Mouse (Mus musculus): Measurements from ENCODE around the gene Mknk2.
A peak's percentile ranks its signal among the peaks of the same experiment; 100 is the strongest.
"Not testable (repeated sequence)": the region's sequence is repeated elsewhere in the genome, so short reads cannot be mapped to it uniquely, and the experiment has no call there.

Gene Mknk2

GRCm38 (mm10) chr10:80649910-80650309 is 28.0 kb downstream of the Mknk2 start:
- DNase-seq (ENCODE audit: low spot score) = not testable (repeated sequence)

GRCm38 (mm10) chr10:80646936-80647335 is 31.0 kb downstream of the Mknk2 start:
- no peak for DNase-seq (ENCODE audit: low spot score)

- DNase-seq (ENCODE audit: low spot score) = no peak
Measured at GRCm38 (mm10) chr10:80635345-80635744, 42.6 kb downstream of the Mknk2 start.

GRCm38 (mm10) chr10:80628925-80629324 is 49.0 kb downstream of the Mknk2 start:
- DNase-seq (ENCODE audit: low spot score) = no peak

- no peak for DNase-seq (ENCODE audit: low spot score)
Measured at GRCm38 (mm10) chr10:80627685-80628084, 50.2 kb downstream of the Mknk2 start.

GRCm38 (mm10) chr10:80625764-80626163 is 52.1 kb downstream of the Mknk2 start:
- no peak for DNase-seq (ENCODE audit: low spot score)

- DNase-seq (ENCODE audit: low spot score) = no peak
Measured at GRCm38 (mm10) chr10:80623457-80624191, 54.3 kb downstream of the Mknk2 start.

- DNase-seq (ENCODE audit: low spot score) = no peak
Measured at GRCm38 (mm10) chr10:80622661-80623456, 55.1 kb downstream of the Mknk2 start, which contains the start of gene Csnk1g2. TSS of gene Csnk1g2 (plus strand) at chr10:80622838.

- peak; percentile 99 for DNase-seq (ENCODE audit: low spot score)
Measured at GRCm38 (mm10) chr10:80621940-80622660, 55.8 kb downstream of the Mknk2 start.

GRCm38 (mm10) chr10:80621690-80621939 is 56.3 kb downstream of the Mknk2 start:
- no peak for DNase-seq (ENCODE audit: low spot score)

GRCm38 (mm10) chr10:80620796-80621689 is 56.9 kb downstream of the Mknk2 start:
- no peak for DNase-seq (ENCODE audit: low spot score)

- no peak for DNase-seq (ENCODE audit: low spot score)
Measured at GRCm38 (mm10) chr10:80620365-80620764, 57.5 kb downstream of the Mknk2 start.

GRCm38 (mm10) chr10:80619465-80620244 is 58.3 kb downstream of the Mknk2 start:
- DNase-seq (ENCODE audit: low spot score) = no peak

- DNase-seq (ENCODE audit: low spot score) = no peak
Measured at GRCm38 (mm10) chr10:80618181-80618580, 59.7 kb downstream of the Mknk2 start.
